Mouse (Mus musculus) myocyte (in vitro differentiated cells): Measurements from ENCODE around the gene Cox5b.

Experiments
- CEBPB ChIP-seq: IDR thresholded peaks from 2 replicates; pipeline ENCODE4 v1.6.1; 2011; ENCODE audit warnings: mild to moderate bottlenecking, moderate library complexity; ENCODE audit not compliant: poor library complexity, insufficient read depth, severe bottlenecking
- E2F4 ChIP-seq: IDR thresholded peaks from one replicate; pipeline ENCODE4 v1.6.1; 2011; ENCODE audit warnings: mild to moderate bottlenecking, control low read depth, moderate library complexity; ENCODE audit not compliant: insufficient read depth
- MAX ChIP-seq: IDR thresholded peaks from one replicate; pipeline ENCODE4 v1.6.1; 2011; ENCODE audit warnings: low read depth, mild to moderate bottlenecking, control low read depth
- MYOD1 ChIP-seq, 3 experiments: IDR thresholded peaks; one replicate each; pipeline ENCODE4 v1.6.1; 2011; ENCODE audit warnings: control low read depth in 2 of 3, low read depth in 2 of 3, mild to moderate bottlenecking in 2 of 3, moderate library complexity in 1 of 3; ENCODE audit not compliant: insufficient read length in 2 of 3, control insufficient read depth in 1 of 3
- POLR2A ChIP-seq: IDR thresholded peaks from one replicate; pipeline ENCODE4 v1.6.1; 2011; ENCODE audit warnings: low read depth, mild to moderate bottlenecking, control low read depth, moderate library complexity; ENCODE audit not compliant: insufficient read length
- POLR2AphosphoS2 ChIP-seq: IDR thresholded peaks from one replicate; pipeline ENCODE4 v1.6.1; 2011; ENCODE audit warnings: low read depth, control low read depth; ENCODE audit not compliant: insufficient read length
- TCF12 ChIP-seq: IDR thresholded peaks from one replicate; pipeline ENCODE4 v1.6.1; 2011; ENCODE audit warnings: mild to moderate bottlenecking, control low read depth; ENCODE audit not compliant: poor library complexity, insufficient read depth, severe bottlenecking
- USF1 ChIP-seq: IDR thresholded peaks from one replicate; pipeline ENCODE4 v1.6.1; 2011; ENCODE audit warnings: low read depth, mild to moderate bottlenecking, control low read depth, moderate library complexity

- TF ChIP-seq E2F4 (no peak), POLR2A (no peak), MAX (no peak), POLR2AphosphoS2 (no peak), CEBPB (no peak), MYOD1 (IDR thresholded peaks at IDR 0.05; ENCODE audit: control insufficient read depth in 1 of 3, insufficient read length in 2 of 3, low read depth in 2 of 3) (no peak), USF1 (no peak), TCF12 (no peak)
Observed at GRCm38 (mm10) chr1:36670256-36670655, 21.0 kb upstream of the Cox5b start.
